Mouse (Mus musculus) MEL (cell line): ENCODE results near the gene Focad.

Source experiments
- BHLHE40 ChIP-seq: IDR thresholded peaks from 2 replicates; pipeline ENCODE4 v1.6.1; 2012; ENCODE audit warnings: low read depth, mild to moderate bottlenecking, inconsistent platforms, low read length, improper control_type of control experiment, borderline replicate concordance
- CHD1 ChIP-seq: IDR thresholded peaks from 2 replicates; pipeline ENCODE4 v1.6.1; 2012; ENCODE audit warnings: low read depth, mild to moderate bottlenecking, inconsistent platforms, low read length, improper control_type of control experiment
- CTCF ChIP-seq, 3 experiments: IDR thresholded peaks in 2 of 3; conservative IDR thresholded peaks in 1 of 3; 2 replicates each; pipeline ENCODE4 v1.5.1; 2011 to 2012; ENCODE audit warnings: low read length in 3 of 3, low read depth in 2 of 3, mild to moderate bottlenecking in 2 of 3, improper control_type of control experiment in 1 of 3, inconsistent platforms in 1 of 3, mixed read lengths in 1 of 3, moderate library complexity in 1 of 3; ENCODE audit not compliant: control insufficient read depth in 1 of 3, insufficient read depth in 1 of 3, poor library complexity in 1 of 3, severe bottlenecking in 1 of 3
- EP300 ChIP-seq, 2 experiments: IDR thresholded peaks; 2 replicates each; pipeline ENCODE4 v1.6.1; 2011; ENCODE audit warnings: improper control_type of control experiment in 2 of 2, low read length in 2 of 2, low read depth in 1 of 2, mild to moderate bottlenecking in 1 of 2
- HCFC1 ChIP-seq: IDR thresholded peaks from 2 replicates; pipeline ENCODE4 v1.6.1; 2012; ENCODE audit warnings: low read depth, mild to moderate bottlenecking, inconsistent platforms, low read length, improper control_type of control experiment, moderate library complexity
- MAX ChIP-seq: IDR thresholded peaks from 2 replicates; pipeline ENCODE4 v1.6.1; 2011; ENCODE audit warnings: low read length, improper control_type of control experiment
- MAZ ChIP-seq: IDR thresholded peaks from 2 replicates; pipeline ENCODE4 v1.6.1; 2012; ENCODE audit warnings: low read depth, mild to moderate bottlenecking, inconsistent platforms, low read length, improper control_type of control experiment
- MEF2A ChIP-seq: IDR thresholded peaks from 2 replicates; pipeline ENCODE4 v1.6.1; 2014; ENCODE audit warnings: low read depth, mild to moderate bottlenecking, inconsistent platforms, low read length, improper control_type of control experiment; ENCODE audit not compliant: poor library complexity, insufficient replicate concordance, severe bottlenecking; ENCODE audit errors: extremely low read depth
- MXI1 ChIP-seq: IDR thresholded peaks from 2 replicates; pipeline ENCODE4 v1.6.1; 2011; ENCODE audit warnings: mild to moderate bottlenecking, low read depth, low read length, improper control_type of control experiment
- MYC ChIP-seq: IDR thresholded peaks from 2 replicates; pipeline ENCODE4 v1.6.1; 2011; ENCODE audit warnings: low read depth, mild to moderate bottlenecking, low read length, improper control_type of control experiment, moderate library complexity
- RCOR1 ChIP-seq: IDR thresholded peaks from 2 replicates; pipeline ENCODE4 v1.6.1; 2012; ENCODE audit warnings: low read depth, mild to moderate bottlenecking, inconsistent platforms, low read length, improper control_type of control experiment
- SMC3 ChIP-seq: IDR thresholded peaks from 2 replicates; pipeline ENCODE4 v1.6.1; 2011; ENCODE audit warnings: low read depth, low read length, improper control_type of control experiment
- TCF12 ChIP-seq: IDR thresholded peaks from 2 replicates; pipeline ENCODE4 v1.6.1; 2014; ENCODE audit warnings: low read depth, mild to moderate bottlenecking, inconsistent platforms, low read length, improper control_type of control experiment, moderate library complexity

- TF ChIP-seq CTCF (IDR thresholded peaks at IDR 0.05 in 2 of 3, conservative IDR thresholded peaks at IDR 0.05 in 1 of 3; ENCODE audit: control insufficient read depth in 1 of 3, insufficient read depth in 1 of 3, low read depth in 2 of 3, low read length in 3 of 3, poor library complexity in 1 of 3, severe bottlenecking in 1 of 3) (no peak), TCF12 (no peak), HCFC1 (no peak), BHLHE40 (no peak), MXI1 (no peak), EP300 (IDR thresholded peaks at IDR 0.05; ENCODE audit: low read depth in 1 of 2, low read length in 2 of 2) (no peak), MAZ (no peak), RCOR1 (no peak), MEF2A (no peak), MYC (no peak), SMC3 (no peak), CHD1 (no peak), MAX (no peak)
These were observed 119.5 kb downstream of the Focad start for GRCm38 (mm10) chr4:88213895-88214294.
